Mouse (Mus musculus) forebrain, embryonic 14.5 days (tissue): ENCODE data around the gene Fbxo22. TPM values are rescaled to one million over a fixed set of nuclear protein-coding genes. Genes with fewer than 3 reads are reported as not detected.
A peak's percentile ranks its signal among the peaks of the same experiment; 100 is the strongest.

Source experiments
- ATAC-seq: fragments of 200-750 bp; cut with Nextera tagmentation; 2 replicates; pipeline ENCODE4 v1.8.0; 2017; ENCODE audit warnings: mild to moderate bottlenecking, moderate library complexity
- DNase-seq: peaks from one replicate; pipeline ENCODE4 v3.0.0-alpha.2; 2015; ENCODE audit warnings: low spot score
- H3K27ac ChIP-seq: fragments of 300-500 bp; sonication (generic); 2 replicates; pipeline ENCODE4 v1.5.1; 2014; ENCODE audit warnings: low read depth, mild to moderate bottlenecking, control low read depth, low read length, moderate library complexity
- H3K27me3 ChIP-seq: fragments of 300-500 bp; sonication (generic); replicated peaks from 2 replicates; pipeline ENCODE4 v1.6.1; 2014; ENCODE audit warnings: low read length, control low read depth, mixed read lengths; ENCODE audit not compliant: control insufficient read depth, insufficient read depth
- H3K36me3 ChIP-seq: fragments of 300-500 bp; sonication (generic); 2 replicates; pipeline ENCODE4 v1.6.1; 2014; ENCODE audit warnings: low read length, control low read depth; ENCODE audit not compliant: control insufficient read depth, insufficient read depth
- H3K4me1 ChIP-seq: fragments of 300-500 bp; sonication (generic); 2 replicates; pipeline ENCODE4 v1.6.1; 2014; ENCODE audit warnings: antibody characterized with exemption, low read length, control low read depth; ENCODE audit not compliant: control insufficient read depth, insufficient read depth
- H3K4me2 ChIP-seq: fragments of 300-500 bp; sonication (generic); 2 replicates; pipeline ENCODE4 v1.6.1; 2014; ENCODE audit warnings: mild to moderate bottlenecking, control low read depth, low read length
- H3K4me3 ChIP-seq: fragments of 300-500 bp; sonication (generic); 2 replicates; pipeline ENCODE4 v1.5.1; 2014; ENCODE audit warnings: low read depth, low read length, control low read depth
- H3K9ac ChIP-seq: fragments of 300-500 bp; sonication (generic); 2 replicates; pipeline ENCODE4 v1.6.1; 2014; ENCODE audit warnings: mild to moderate bottlenecking, low read length, control low read depth, moderate library complexity
- H3K9me3 ChIP-seq: fragments of 300-500 bp; sonication (generic); replicated peaks from 2 replicates; pipeline ENCODE4 v1.6.1; 2016; ENCODE audit warnings: low read length, control low read depth, mixed read lengths; ENCODE audit not compliant: control insufficient read depth
- WGBS: fragments of 180-500 bp; shearing (Covaris S2); extraction: QIAGEN DNeasy Blood & Tissue Kit; methylation state at CpG from one replicate; pipeline ENCODE4 v1.1.7; 2014; 5-methylcytosine and 5-hydroxymethylcytosine counted together
- polyA plus RNA-seq: library from polyadenylated mRNA; unstranded; fragments of >200 nt; fragmentation: Nextera tagmentation; extraction: Ambion mirVana; gene quantifications from 2 replicates; pipeline ENCODE4 v1.2.1, GENCODE M21; 2014

The Fbxo22 gene
- polyA plus RNA-seq: 73.0 and 83.6 TPM in 2 replicates

GRCm38 (mm10) chr9:55208790-55209481, at the start of gene Fbxo22:
Gene Fbxo22, plus strand, starts transcription at chr9:55208925.
- H3K4me1 ChIP-seq: peaks cover 12% of the 10 kb centered on the region
- H3K9ac ChIP-seq: peak within 1 kb of the TSS; percentile 90
- no peaks in the 10 kb centered on the region for H3K9me3 ChIP-seq
- ATAC-seq: peak; percentile 99
- peaks cover 13% of the 10 kb centered on the region for H3K36me3 ChIP-seq
- H3K4me3 ChIP-seq: peak within 1 kb of the TSS; percentile 56
- H3K27me3 ChIP-seq: no peaks in the 10 kb centered on the region
- peak within 1 kb of the TSS; percentile 63 for H3K27ac ChIP-seq
- H3K4me2 ChIP-seq: peak within 1 kb of the TSS; percentile 78
- under 1% methylated on average over 63 of the region's 65 CpGs for WGBS
- DNase-seq: peak; percentile 88

GRCm38 (mm10) chr9:55170655-55171412, 37.9 kb upstream of the Fbxo22 start:
- Histone ChIP-seq H3K9ac (no peak overlapping the region), H3K36me3 (0 out of 2 replicates have a peak, but pooled peaks cover 3% of the 10 kb centered on the region), H3K4me2 (no peak overlapping the region), H3K4me1 (no peaks in the 10 kb centered on the region), H3K27ac (no peak overlapping the region), H3K9me3 (no peaks in the 10 kb centered on the region), H3K27me3 (no peaks in the 10 kb centered on the region), H3K4me3 (no peak overlapping the region)
- ATAC-seq (no peak), DNase-seq (no peak)
- 91% methylated on average over 7 of the region's 7 CpGs for WGBS

DNA sequence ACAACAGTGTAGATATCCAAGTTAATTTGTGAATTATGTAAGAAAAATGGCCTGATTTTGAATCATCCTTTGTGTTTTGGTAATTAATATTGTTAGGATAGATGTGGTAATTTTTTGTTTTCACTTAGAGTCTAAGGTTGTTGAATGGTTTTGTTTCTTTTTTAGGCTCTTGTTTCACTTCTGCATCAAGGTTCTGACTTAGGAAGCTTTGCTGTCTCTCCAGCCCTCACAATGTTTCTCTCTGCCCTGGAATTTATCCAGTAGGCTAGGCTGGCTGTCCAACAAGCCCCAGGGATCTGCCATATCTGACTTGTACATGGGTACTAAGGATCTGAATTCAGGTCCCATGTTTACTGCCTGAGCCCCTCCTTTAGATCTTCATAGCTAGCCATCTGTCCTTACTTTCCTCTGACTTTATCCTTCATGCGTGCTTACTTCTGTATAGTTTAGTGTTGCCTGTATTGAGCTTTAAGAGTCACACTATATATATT, 36.5 kb upstream of the Fbxo22 start:
- no peak overlapping the region for H3K4me3 ChIP-seq
- H3K27ac ChIP-seq: no peak overlapping the region
- H3K36me3 ChIP-seq: no peaks in the 10 kb centered on the region
- ATAC-seq: no peak
- no peak for DNase-seq
- H3K4me2 ChIP-seq: no peak overlapping the region
- no peak overlapping the region for H3K9ac ChIP-seq
- H3K9me3 ChIP-seq: no peaks in the 10 kb centered on the region
- 94% methylated on average over 1 of the region's 1 CpGs for WGBS
- H3K27me3 ChIP-seq: no peaks in the 10 kb centered on the region
- no peaks in the 10 kb centered on the region for H3K4me1 ChIP-seq

- Histone ChIP-seq H3K4me3 (no peak overlapping the region), H3K36me3 (no peaks in the 10 kb centered on the region), H3K4me2 (no peak overlapping the region), H3K27me3 (no peaks in the 10 kb centered on the region), H3K9me3 (no peaks in the 10 kb centered on the region), H3K4me1 (no peaks in the 10 kb centered on the region), H3K9ac (no peak overlapping the region), H3K27ac (no peak overlapping the region)
- ATAC-seq (no peak), DNase-seq (no peak)
- WGBS: 33% methylated on average over 2 of the region's 2 CpGs
These were observed 34.5 kb upstream of the Fbxo22 start for GRCm38 (mm10) chr9:55174235-55174634.

DNA sequence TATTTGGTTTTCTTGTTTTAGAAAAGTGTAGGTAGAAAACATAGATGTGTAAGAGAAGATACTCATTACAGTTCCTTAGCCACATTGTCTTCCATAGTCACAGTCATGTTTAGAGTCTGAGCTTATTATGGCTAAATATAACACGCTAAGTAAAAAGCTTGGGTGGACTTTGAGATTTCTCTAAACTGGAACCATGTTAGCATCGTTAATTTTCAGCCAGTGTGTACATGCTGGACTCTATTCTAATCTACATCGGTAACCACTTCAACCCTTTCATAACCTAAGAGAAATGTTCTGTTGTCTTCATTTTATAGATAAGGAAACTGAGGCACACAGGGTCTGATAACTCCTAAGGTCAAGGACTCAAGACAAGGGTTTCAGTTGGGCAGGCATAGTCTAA, 12.8 kb upstream of the Fbxo22 start:
- ATAC-seq (no peak), DNase-seq (no peak)
- H3K4me2 ChIP-seq: no peak overlapping the region
- peaks cover 9% of the 10 kb centered on the region; the same call in 1 of the 2 replicates for H3K36me3 ChIP-seq
- 96% methylated on average over 3 of the region's 3 CpGs for WGBS
- H3K9me3 ChIP-seq: no peaks in the 10 kb centered on the region
- H3K27me3 ChIP-seq: no peaks in the 10 kb centered on the region
- H3K27ac ChIP-seq: no peak overlapping the region
- H3K4me1 ChIP-seq: no peaks in the 10 kb centered on the region
- H3K4me3 ChIP-seq: no peak overlapping the region
- H3K9ac ChIP-seq: no peak overlapping the region

DNA sequence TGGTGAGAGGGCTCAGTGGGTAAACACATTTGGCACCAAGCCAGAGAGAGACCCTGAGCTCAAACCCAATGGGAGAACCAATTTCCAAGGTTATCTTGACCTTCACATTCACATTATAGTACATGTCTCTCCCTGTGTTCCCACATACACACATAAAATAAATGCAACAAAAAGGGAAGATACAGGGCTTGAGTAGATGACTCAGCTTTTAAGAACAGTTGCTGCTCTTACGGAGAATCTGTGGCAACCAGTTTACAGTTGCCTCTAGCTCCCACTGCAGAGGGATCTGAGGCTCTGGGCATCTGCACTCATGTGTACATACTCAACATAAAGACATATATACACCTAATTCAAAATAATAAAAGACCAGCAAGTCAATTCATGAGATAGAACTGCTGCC, 10.5 kb upstream of the Fbxo22 start:
- peaks cover 5% of the 10 kb centered on the region; the same call in 1 of the 2 replicates for H3K36me3 ChIP-seq
- WGBS: 96% methylated on average over 1 of the region's 1 CpGs
- DNase-seq: no peak

GRCm38 (mm10) chr9:55199348-55199747, 9.4 kb upstream of the Fbxo22 start:
- ATAC-seq (0 out of 2 replicates have a peak, but pooled peaks have one; percentile 26), DNase-seq (peak; percentile 22)
- H3K9me3 ChIP-seq: no peaks in the 10 kb centered on the region
- H3K27me3 ChIP-seq: no peaks in the 10 kb centered on the region
- no peaks in the 10 kb centered on the region for H3K4me1 ChIP-seq
- H3K36me3 ChIP-seq: peaks cover 8% of the 10 kb centered on the region; the same call in 1 of the 2 replicates
- no peak overlapping the region for H3K9ac ChIP-seq
- H3K27ac ChIP-seq: no peak overlapping the region
- WGBS: 44% methylated on average over 2 of the region's 2 CpGs
- H3K4me3 ChIP-seq: no peak overlapping the region
- no peak overlapping the region for H3K4me2 ChIP-seq

More for the DNA sequence above, 10.5 kb upstream of the Fbxo22 start:
- H3K9ac ChIP-seq: no peak overlapping the region
- H3K27me3 ChIP-seq: no peaks in the 10 kb centered on the region
- no peak overlapping the region for H3K27ac ChIP-seq
- no peaks in the 10 kb centered on the region for H3K4me1 ChIP-seq
- no peak for ATAC-seq
- no peaks in the 10 kb centered on the region for H3K9me3 ChIP-seq
- H3K4me2 ChIP-seq: no peak overlapping the region
- H3K4me3 ChIP-seq: no peak overlapping the region

DNA sequence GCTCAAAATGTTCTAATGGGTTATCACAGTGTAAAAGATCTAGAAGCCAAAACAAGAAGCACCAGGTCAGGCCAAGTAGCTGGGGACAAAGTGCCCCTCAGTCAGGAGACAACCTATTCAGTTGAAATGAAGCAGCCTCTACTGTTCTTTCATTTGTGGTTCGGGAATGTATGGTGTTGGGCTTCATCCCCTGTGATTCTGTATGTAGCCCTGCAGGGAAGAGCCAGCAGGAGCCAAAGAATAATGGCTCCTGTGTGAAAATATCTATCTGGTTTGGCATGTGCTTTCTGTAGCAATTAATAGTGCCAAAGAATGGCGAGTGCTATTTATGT, 301 bp upstream of the Fbxo22 start:
- peak; percentile 25; the same call in 1 of the 2 replicates for ATAC-seq
- H3K27ac ChIP-seq: peak overlapping the region; percentile 63
- 0% methylated on average over 2 of the region's 2 CpGs for WGBS
- no peaks in the 10 kb centered on the region for H3K9me3 ChIP-seq
- H3K36me3 ChIP-seq: peaks cover 9% of the 10 kb centered on the region
- no peak for DNase-seq
- no peaks in the 10 kb centered on the region for H3K27me3 ChIP-seq
- peak overlapping the region; percentile 56 for H3K4me3 ChIP-seq
- peaks cover 12% of the 10 kb centered on the region for H3K4me1 ChIP-seq
- H3K4me2 ChIP-seq: peak overlapping the region; percentile 78
- peak overlapping the region; percentile 90 for H3K9ac ChIP-seq

DNA sequence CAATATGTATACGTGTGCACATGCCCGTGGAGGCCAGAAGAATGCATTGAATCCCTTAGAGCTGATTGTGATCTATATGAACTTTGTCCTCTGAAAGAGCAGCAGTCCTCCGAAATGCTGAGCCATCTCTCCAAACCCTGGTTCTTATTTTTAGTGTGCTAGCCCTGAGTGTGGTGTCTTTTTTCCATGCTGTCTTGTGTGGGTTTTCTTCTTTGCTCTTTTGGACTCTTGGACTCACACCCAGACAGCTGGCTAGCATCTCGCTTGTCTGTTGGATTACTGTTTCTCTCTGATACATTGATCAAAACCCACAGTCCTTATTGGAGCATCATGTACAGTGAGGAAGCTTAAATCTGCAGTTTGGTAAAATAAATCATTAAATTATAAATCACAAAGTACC, 2.9 kb downstream of the Fbxo22 start:
- peaks cover 12% of the 10 kb centered on the region for H3K4me1 ChIP-seq
- H3K36me3 ChIP-seq: peaks cover 33% of the 10 kb centered on the region
- no peak overlapping the region for H3K27ac ChIP-seq
- H3K4me2 ChIP-seq: no peak overlapping the region
- no peak for DNase-seq
- H3K9me3 ChIP-seq: no peaks in the 10 kb centered on the region
- no peaks in the 10 kb centered on the region for H3K27me3 ChIP-seq
- 83% methylated on average over 4 of the region's 4 CpGs for WGBS
- H3K9ac ChIP-seq: no peak overlapping the region
- no peak for ATAC-seq
- no peak overlapping the region for H3K4me3 ChIP-seq
